Mouse (Mus musculus) G1E (cell line): Measurements from ENCODE around the gene Sbno2.
A peak's percentile ranks its signal among the peaks of the same experiment; 100 is the strongest.

Source experiments
- CTCF ChIP-seq: IDR thresholded peaks from 2 replicates; pipeline ENCODE4 v1.5.1; 2012; ENCODE audit warnings: low read depth, low read length, inconsistent platforms, mixed read lengths
- GATA1 ChIP-seq: IDR thresholded peaks from 2 replicates; pipeline ENCODE4 v1.6.1; 2012; ENCODE audit warnings: borderline replicate concordance, low read length, inconsistent platforms, mixed read lengths
- GATA2 ChIP-seq: IDR thresholded peaks from 2 replicates; pipeline ENCODE4 v1.6.1; 2012; ENCODE audit warnings: low read depth, low read length, inconsistent platforms, borderline replicate concordance
- TAL1 ChIP-seq: conservative IDR thresholded peaks from 2 replicates; pipeline ENCODE4 v1.6.1; 2012; ENCODE audit warnings: low read depth, low read length, inconsistent platforms, mixed read lengths

GRCm38 (mm10) chr10:80116927-80117691 lies 11.7 kb upstream of the Sbno2 start:
- TF ChIP-seq CTCF (no peak), GATA1 (no peak), TAL1 (peak; percentile 56; the same call in 1 of the 2 replicates), GATA2 (no peak; the same call in 1 of the 2 replicates)
